Mouse (Mus musculus) heart, embryonic 12.5 days (tissue): ENCODE data around the gene Scd4. TPM values are rescaled to one million over a fixed set of nuclear protein-coding genes. Genes with fewer than 3 reads are reported as not detected.

Experiments
- ATAC-seq: fragments of 200-750 bp; cut with Nextera tagmentation; 2 replicates; pipeline ENCODE4 v1.8.0; 2017; ENCODE audit warnings: moderate TSS enrichment, moderate library complexity; ENCODE audit not compliant: insufficient number of reproducible peaks, low FRiP score
- H3K27ac ChIP-seq: fragments of 300-500 bp; sonication (generic); 2 replicates; pipeline ENCODE4 v1.5.1; 2016; ENCODE audit warnings: mild to moderate bottlenecking, moderate library complexity; ENCODE audit not compliant: poor library complexity, severe bottlenecking
- H3K27me3 ChIP-seq: fragments of 300-500 bp; sonication (generic); replicated peaks from 2 replicates; pipeline ENCODE4 v1.6.1; 2016; ENCODE audit warnings: mild to moderate bottlenecking, moderate library complexity
- H3K36me3 ChIP-seq: fragments of 300-500 bp; sonication (generic); 2 replicates; pipeline ENCODE4 v1.6.1; 2016; ENCODE audit warnings: mild to moderate bottlenecking, moderate library complexity
- H3K4me1 ChIP-seq: fragments of 300-500 bp; sonication (generic); replicated peaks from 2 replicates; pipeline ENCODE4 v1.6.1; 2016; ENCODE audit warnings: mild to moderate bottlenecking
- H3K4me2 ChIP-seq: fragments of 300-500 bp; sonication (generic); 2 replicates; pipeline ENCODE4 v1.6.1; 2016; ENCODE audit warnings: mild to moderate bottlenecking, moderate library complexity
- H3K4me3 ChIP-seq: fragments of 300-500 bp; sonication (generic); 2 replicates; pipeline ENCODE4 v1.5.1; 2016; ENCODE audit warnings: mild to moderate bottlenecking
- H3K9ac ChIP-seq: fragments of 300-500 bp; sonication (generic); 2 replicates; pipeline ENCODE4 v1.6.1; 2016; ENCODE audit warnings: mild to moderate bottlenecking, moderate library complexity
- H3K9me3 ChIP-seq: fragments of 300-500 bp; sonication (generic); replicated peaks from 2 replicates; pipeline ENCODE4 v1.6.1; 2016; ENCODE audit warnings: mild to moderate bottlenecking, moderate library complexity
- WGBS: fragments of 180-500 bp; shearing (Covaris S2); methylation state at CpG from one replicate; pipeline ENCODE4 v1.1.7; 2016; 5-methylcytosine and 5-hydroxymethylcytosine counted together
- polyA plus RNA-seq: library from polyadenylated mRNA; unstranded; fragments of >200 nt; fragmentation: Nextera tagmentation; extraction: Ambion mirVana; gene quantifications from 2 replicates; pipeline ENCODE4 v1.2.1, GENCODE M21; 2016

Gene Scd4
- polyA plus RNA-seq, 1 experiment from 2014 or later = 0.29 TPM

- Histone ChIP-seq H3K4me1 (peaks cover 66% of the 10 kb centered on the region), H3K27me3 (no peaks in the 10 kb centered on the region), H3K9ac (peak overlapping the region; percentile 95), H3K9me3 (no peaks in the 10 kb centered on the region), H3K4me3 (peak overlapping the region; percentile 92), H3K4me2 (peak overlapping the region; percentile 91), H3K27ac (peak overlapping the region; percentile 98), H3K36me3 (peaks cover 41% of the 10 kb centered on the region)
- peak; percentile 94 for ATAC-seq
- under 1% methylated on average over 31 of the region's 31 CpGs for WGBS
Observed at GRCm38 (mm10) chr19:44293769-44294551, 38.9 kb upstream of the Scd4 start.

- Histone ChIP-seq H3K27me3 (no peaks in the 10 kb centered on the region), H3K4me2 (peak overlapping the region; percentile 91), H3K4me3 (peak overlapping the region; percentile 92), H3K9me3 (no peaks in the 10 kb centered on the region), H3K27ac (peak overlapping the region; percentile 98), H3K4me1 (peaks cover 69% of the 10 kb centered on the region), H3K36me3 (peaks cover 48% of the 10 kb centered on the region), H3K9ac (peak overlapping the region; percentile 95)
- 0% methylated on average over 14 of the region's 14 CpGs for WGBS
- ATAC-seq = peak; percentile 53
Observed at GRCm38 (mm10) chr19:44294588-44295041, 38.3 kb upstream of the Scd4 start.

- Histone ChIP-seq H3K27me3 (no peaks in the 10 kb centered on the region), H3K4me2 (peak overlapping the region; percentile 91), H3K36me3 (peaks cover 54% of the 10 kb centered on the region), H3K4me3 (peak overlapping the region; percentile 92), H3K27ac (peak overlapping the region; percentile 22; the same call in 1 of the 2 replicates), H3K4me1 (peaks cover 71% of the 10 kb centered on the region), H3K9ac (peak overlapping the region; percentile 77), H3K9me3 (no peaks in the 10 kb centered on the region)
- WGBS = 14% methylated on average over 3 of the region's 3 CpGs
- no peak for ATAC-seq
Observed at GRCm38 (mm10) chr19:44295251-44295650, 37.6 kb upstream of the Scd4 start.

- H3K27ac ChIP-seq = peak overlapping the region; percentile 18; the same call in 1 of the 2 replicates
- peak overlapping the region; percentile 77 for H3K9ac ChIP-seq
- H3K4me3 ChIP-seq = peak overlapping the region; percentile 92
- ATAC-seq = no peak
- H3K36me3 ChIP-seq = peaks cover 59% of the 10 kb centered on the region
- peaks cover 76% of the 10 kb centered on the region for H3K4me1 ChIP-seq
- H3K4me2 ChIP-seq = peak overlapping the region; percentile 91
- no peaks in the 10 kb centered on the region for H3K27me3 ChIP-seq
- no peaks in the 10 kb centered on the region for H3K9me3 ChIP-seq
- WGBS = 12% methylated on average over 4 of the region's 4 CpGs
Observed at GRCm38 (mm10) chr19:44295741-44296140, 37.2 kb upstream of the Scd4 start.

GRCm38 (mm10) chr19:44296186-44296585, 36.7 kb upstream of the Scd4 start:
- H3K4me3 ChIP-seq = peak overlapping the region; percentile 92
- H3K4me1 ChIP-seq = peaks cover 80% of the 10 kb centered on the region
- no peaks in the 10 kb centered on the region for H3K27me3 ChIP-seq
- peak overlapping the region; percentile 77 for H3K9ac ChIP-seq
- no peak overlapping the region; the same call in 1 of the 2 replicates for H3K27ac ChIP-seq
- H3K9me3 ChIP-seq = no peaks in the 10 kb centered on the region
- 60% methylated on average over 7 of the region's 7 CpGs for WGBS
- H3K4me2 ChIP-seq = peak overlapping the region; percentile 91
- peaks cover 64% of the 10 kb centered on the region for H3K36me3 ChIP-seq
- ATAC-seq = no peak

DNA sequence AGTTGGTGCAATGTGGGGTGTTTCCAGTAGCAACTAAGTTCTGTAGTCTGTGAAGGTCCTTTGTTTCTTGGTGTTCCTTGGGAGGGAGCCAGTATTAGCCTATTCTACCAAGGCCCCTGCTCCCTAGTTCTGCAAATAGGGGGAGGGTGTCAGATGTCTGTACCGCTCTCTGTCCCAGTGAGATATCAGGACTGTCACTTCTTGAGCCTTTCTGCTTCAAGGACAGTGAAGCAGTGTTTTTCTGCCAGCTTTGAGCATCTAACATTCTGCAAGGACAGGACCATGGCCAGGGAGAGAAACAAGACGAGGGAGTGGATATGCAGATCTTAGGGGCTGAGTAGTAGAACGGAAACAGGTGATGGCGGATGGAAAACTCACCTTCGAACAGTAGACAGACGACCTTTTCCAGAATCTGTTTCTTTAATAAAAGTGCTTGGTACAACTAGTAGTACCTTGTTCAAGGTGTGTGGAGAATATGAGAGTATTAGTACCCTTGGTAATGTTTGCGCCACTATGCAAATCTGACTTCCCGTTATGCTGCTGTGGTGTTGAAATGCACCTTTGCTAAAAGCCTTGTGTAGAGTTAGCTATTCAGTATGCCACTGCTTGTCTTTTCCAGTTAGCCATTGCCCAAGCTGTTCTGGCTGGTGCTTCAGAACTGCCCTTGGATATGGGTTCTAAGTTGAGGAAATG, 35.7 kb upstream of the Scd4 start:
- Histone ChIP-seq H3K27me3 (no peaks in the 10 kb centered on the region), H3K9ac (peak overlapping the region; percentile 77), H3K27ac (peak overlapping the region; percentile 16; the same call in 1 of the 2 replicates), H3K9me3 (no peaks in the 10 kb centered on the region), H3K36me3 (peaks cover 73% of the 10 kb centered on the region), H3K4me3 (peak overlapping the region; percentile 92), H3K4me2 (peak overlapping the region; percentile 91), H3K4me1 (peaks cover 82% of the 10 kb centered on the region)
- 65% methylated on average over 8 of the region's 8 CpGs for WGBS
- ATAC-seq = no peak

GRCm38 (mm10) chr19:44297862-44298261, 35.0 kb upstream of the Scd4 start:
- H3K4me3 ChIP-seq = peak overlapping the region; percentile 92
- H3K9ac ChIP-seq = peak overlapping the region; percentile 77
- peaks cover 79% of the 10 kb centered on the region for H3K36me3 ChIP-seq

GRCm38 (mm10) chr19:44299078-44299477, 33.8 kb upstream of the Scd4 start:
- 91% methylated on average over 9 of the region's 9 CpGs for WGBS
- no peak for ATAC-seq
- Histone ChIP-seq H3K9me3 (no peaks in the 10 kb centered on the region), H3K4me2 (peak overlapping the region; percentile 91), H3K4me1 (peaks cover 70% of the 10 kb centered on the region), H3K27me3 (no peaks in the 10 kb centered on the region), H3K9ac (peak overlapping the region; percentile 16; the same call in 1 of the 2 replicates), H3K36me3 (peaks cover 91% of the 10 kb centered on the region), H3K27ac (no peak overlapping the region), H3K4me3 (no peak overlapping the region)

More at GRCm38 (mm10) chr19:44297862-44298261, 35.0 kb upstream of the Scd4 start:
- WGBS = 87% methylated on average over 9 of the region's 9 CpGs
- Histone ChIP-seq H3K4me2 (peak overlapping the region; percentile 91), H3K4me1 (peaks cover 75% of the 10 kb centered on the region), H3K9me3 (no peaks in the 10 kb centered on the region), H3K27ac (no peak overlapping the region), H3K27me3 (no peaks in the 10 kb centered on the region)
- no peak for ATAC-seq

DNA sequence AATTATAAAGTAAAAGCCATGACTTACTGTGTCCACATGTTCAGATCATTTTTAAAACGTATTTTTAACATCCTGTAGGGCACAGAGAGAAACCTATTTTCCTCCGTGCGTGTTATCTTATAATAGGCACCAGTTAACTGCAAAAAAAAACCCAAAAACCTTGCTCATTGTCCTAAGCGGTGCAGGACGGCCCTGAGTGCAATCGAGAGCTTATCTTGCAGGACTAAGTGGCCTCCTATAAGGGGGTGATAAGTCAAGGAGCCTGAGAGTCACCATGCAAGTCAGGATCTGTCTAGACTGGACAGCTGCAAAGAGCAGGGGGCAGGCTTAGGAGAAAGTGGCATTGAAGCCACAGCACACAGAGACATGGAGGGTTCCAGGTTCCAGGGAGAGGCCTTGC, 33.0 kb upstream of the Scd4 start:
- 0 out of 2 replicates have a peak overlapping the region, but pooled peaks have one; percentile 10 for H3K9ac ChIP-seq
- 13% methylated on average over 6 of the region's 6 CpGs for WGBS
- H3K4me2 ChIP-seq = 0 out of 2 replicates have a peak overlapping the region, but pooled peaks have one; percentile 13

GRCm38 (mm10) chr19:44300520-44300919, 32.4 kb upstream of the Scd4 start:
- H3K4me2 ChIP-seq = no peak overlapping the region

More for the DNA sequence above, 33.0 kb upstream of the Scd4 start:
- Histone ChIP-seq H3K27ac (no peak overlapping the region), H3K9me3 (no peaks in the 10 kb centered on the region), H3K36me3 (peaks cover 98% of the 10 kb centered on the region), H3K4me3 (no peak overlapping the region), H3K27me3 (no peaks in the 10 kb centered on the region), H3K4me1 (peaks cover 70% of the 10 kb centered on the region)
- no peak for ATAC-seq

GRCm38 (mm10) chr19:44301176-44301575, 31.7 kb upstream of the Scd4 start:
- H3K27ac ChIP-seq = no peak overlapping the region
- H3K9ac ChIP-seq = no peak overlapping the region
- 85% methylated on average over 16 of the region's 16 CpGs for WGBS
- no peak for ATAC-seq
- no peak overlapping the region for H3K4me3 ChIP-seq
- H3K4me2 ChIP-seq = no peak overlapping the region
- H3K27me3 ChIP-seq = no peaks in the 10 kb centered on the region
- peaks cover 58% of the 10 kb centered on the region for H3K4me1 ChIP-seq
- no peaks in the 10 kb centered on the region for H3K9me3 ChIP-seq
- peaks cover 97% of the 10 kb centered on the region for H3K36me3 ChIP-seq

More at GRCm38 (mm10) chr19:44300520-44300919, 32.4 kb upstream of the Scd4 start:
- H3K9ac ChIP-seq = no peak overlapping the region
- WGBS = 81% methylated on average over 7 of the region's 7 CpGs
- H3K27ac ChIP-seq = no peak overlapping the region
- no peak for ATAC-seq
- peaks cover 98% of the 10 kb centered on the region for H3K36me3 ChIP-seq
- no peaks in the 10 kb centered on the region for H3K27me3 ChIP-seq
- peaks cover 64% of the 10 kb centered on the region for H3K4me1 ChIP-seq
- H3K9me3 ChIP-seq = no peaks in the 10 kb centered on the region
- H3K4me3 ChIP-seq = no peak overlapping the region
